In genomic region chr14:33650721-33651120, GRCm38 (mm10) we compare ENCODE assay signal across 11 mouse cellular contexts.
DNase-seq lines count a peak whose midpoint lies in the region; ATAC-seq and TF ChIP-seq lines count a peak whose summit lies in the region.
"Had no signal": no experiment of that assay in that cellular context is flagged by ENCODE, and none has a peak within 500 bp of the region (broad histone marks: within the 10 kb centered on the region; RNA-seq: fewer than 3 reads in every experiment).

No protein-coding gene starts in this region.

- TF ChIP-seq CTCF in heart, adult 2 months (IDR thresholded peaks at IDR 0.05): peak; percentile 49

- no peaks in the 10 kb centered on the region for H3K36me3 ChIP-seq in heart, adult 2 months (ENCODE audit: control insufficient read depth, insufficient read depth, low read length)
- H3K36me3 ChIP-seq: heart, embryonic 10.5 days; limb, embryonic 12.5 days had no signal

- no peak overlapping the region for H3K4me3 ChIP-seq in heart, adult 2 months
- H3K4me3 ChIP-seq: heart, embryonic 10.5 days; limb, embryonic 12.5 days; myocyte had no signal

- H3K4me1 ChIP-seq in heart, adult 2 months (ENCODE audit: control insufficient read depth, insufficient read depth, low read length): no peaks in the 10 kb centered on the region
- H3K4me1 ChIP-seq: limb, embryonic 12.5 days had no signal

- peak in 1 of 2 experiments; percentile 25 for DNase-seq in heart, adult 2 months
- DNase-seq in heart, adult 8-10 months (ENCODE audit: low spot score): no peak
- DNase-seq in right cerebral cortex, adult 2 months (ENCODE audit: low spot score in 2 of 2): peak; percentile 26 to 38
- no peak for DNase-seq in right cerebral cortex, postnatal 25 days
- DNase-seq in frontal cortex, postnatal 14 days (ENCODE audit: low spot score in 2 of 2): peak; percentile 18 to 40
- DNase-seq in right cerebral cortex, postnatal 14 days: peak; percentile 68
- DNase-seq in urinary bladder, adult 2 months (ENCODE audit: low spot score): no peak

- no peak for TF ChIP-seq EP300 in heart, adult 2 months (IDR thresholded peaks at IDR 0.05; ENCODE audit: insufficient read depth, low read depth, low read length)

- H3K27me3 ChIP-seq in heart, adult 2 months (ENCODE audit: control insufficient read depth, insufficient read depth, low read length): peaks cover 1% of the 10 kb centered on the region; the same call in 1 of the 2 replicates

- ATAC-seq in monocyte, adult 5-6 weeks (replicated peaks; ENCODE audit: insufficient number of reproducible peaks, low FRiP score, low TSS enrichment, poor library complexity, severe bottlenecking): no peak

- H3K9ac ChIP-seq in heart, adult 2 months (ENCODE audit: low read depth, low read length): no peak overlapping the region
- H3K9ac ChIP-seq: limb, embryonic 12.5 days had no signal

- H3K27ac ChIP-seq in heart, adult 2 months: no peak overlapping the region
- H3K27ac ChIP-seq: heart, embryonic 10.5 days; limb, embryonic 12.5 days had no signal

- intact Hi-C loops in heart, adult 2 months (cut with DNase I): no loop called here

- H3K79me2 ChIP-seq in heart, adult 2 months (replicated peaks; ENCODE audit: control insufficient read depth, insufficient read depth, low read length): no peaks in the 10 kb centered on the region

- WGBS in heart, adult 2 months: 89% methylated on average over 9 of the region's 9 CpGs

- no peak for TF ChIP-seq POLR2A in heart, adult 2 months (IDR thresholded peaks at IDR 0.05; ENCODE audit: insufficient read depth, low read depth, low read length)

Comparison
In these comparisons a context has a peak if more than half of its experiments do, and no peak if none do; other contexts are left out.
1. DNase-seq: peak in right cerebral cortex, adult 2 months (2 of 2), frontal cortex, postnatal 14 days (2 of 2) and right cerebral cortex, postnatal 14 days (single experiment); none in heart, adult 8-10 months (single experiment), right cerebral cortex, postnatal 25 days (single experiment) and urinary bladder, adult 2 months (single experiment).